Mouse (Mus musculus): ENCODE results near the gene Ttyh3.

The Ttyh3 gene

DNA sequence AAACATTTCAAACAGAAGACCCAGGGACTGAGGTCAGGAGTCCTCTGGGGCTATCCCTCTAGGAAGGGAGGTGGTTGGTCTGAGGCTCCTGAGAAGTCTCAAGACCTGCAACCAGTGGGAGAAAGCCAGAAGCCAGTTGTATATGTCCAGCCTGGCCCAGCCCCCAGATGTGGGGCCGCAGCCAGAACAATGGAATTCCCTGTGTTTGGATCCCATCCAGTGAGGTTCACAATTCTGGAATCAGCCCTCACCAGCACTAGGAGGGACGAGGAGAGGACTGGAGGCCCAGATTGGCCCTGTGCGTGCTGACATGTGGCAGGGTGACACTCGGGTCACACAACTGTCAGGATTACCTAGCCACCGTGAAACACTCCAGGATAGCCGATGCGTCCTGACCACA lies 3.8 kb upstream of the Ttyh3 start:
- no peak for DNase-seq (ENCODE audit: low spot score)

DNA sequence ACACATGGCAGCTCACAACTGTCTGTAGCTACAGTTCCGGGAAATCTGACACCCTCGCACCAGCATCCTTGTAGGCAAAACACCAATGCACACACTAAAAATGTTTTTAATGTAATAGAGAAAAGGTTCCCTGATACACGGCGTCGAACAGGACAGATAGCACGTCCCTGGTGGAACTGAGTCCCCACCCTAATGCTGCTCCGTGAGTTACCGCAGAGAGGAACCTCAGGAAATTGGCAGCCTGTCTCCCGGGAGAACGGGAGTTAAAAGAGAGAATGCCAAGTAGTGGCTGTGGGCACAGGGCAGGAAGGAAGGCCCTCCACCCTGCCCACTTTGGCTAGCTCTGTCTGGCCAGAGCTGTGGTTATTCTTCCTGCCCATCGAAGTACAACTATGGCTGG lies 2.4 kb upstream of the Ttyh3 start:
- DNase-seq (ENCODE audit: low spot score) = no peak

DNA sequence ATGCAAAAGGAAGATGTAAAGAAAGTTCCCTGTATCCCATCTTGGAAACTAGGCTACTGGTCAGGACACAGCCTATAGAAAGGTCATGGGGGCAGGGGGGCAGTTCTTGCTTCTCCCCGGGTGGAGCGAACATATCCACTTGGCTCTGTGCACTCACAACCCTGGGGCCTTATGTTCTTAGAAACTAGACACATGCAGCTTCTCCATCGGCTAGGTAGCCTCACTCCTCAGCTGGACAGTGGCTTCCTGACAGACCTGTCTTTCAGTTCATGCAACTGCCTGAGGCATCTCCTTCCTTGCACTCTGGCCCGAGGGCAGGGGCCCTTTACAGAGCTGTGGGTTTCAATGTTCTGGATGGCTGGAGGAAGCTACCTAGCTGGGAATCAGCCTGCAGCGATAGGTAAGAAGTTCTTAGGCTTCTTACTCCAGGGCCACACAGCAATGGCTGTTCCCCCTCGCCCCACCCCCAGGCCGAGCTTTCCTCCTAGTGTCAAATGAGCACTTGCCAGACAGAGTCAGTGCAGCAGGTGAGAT lies 1.1 kb upstream of the Ttyh3 start:
- DNase-seq (ENCODE audit: low spot score) = no peak

DNA sequence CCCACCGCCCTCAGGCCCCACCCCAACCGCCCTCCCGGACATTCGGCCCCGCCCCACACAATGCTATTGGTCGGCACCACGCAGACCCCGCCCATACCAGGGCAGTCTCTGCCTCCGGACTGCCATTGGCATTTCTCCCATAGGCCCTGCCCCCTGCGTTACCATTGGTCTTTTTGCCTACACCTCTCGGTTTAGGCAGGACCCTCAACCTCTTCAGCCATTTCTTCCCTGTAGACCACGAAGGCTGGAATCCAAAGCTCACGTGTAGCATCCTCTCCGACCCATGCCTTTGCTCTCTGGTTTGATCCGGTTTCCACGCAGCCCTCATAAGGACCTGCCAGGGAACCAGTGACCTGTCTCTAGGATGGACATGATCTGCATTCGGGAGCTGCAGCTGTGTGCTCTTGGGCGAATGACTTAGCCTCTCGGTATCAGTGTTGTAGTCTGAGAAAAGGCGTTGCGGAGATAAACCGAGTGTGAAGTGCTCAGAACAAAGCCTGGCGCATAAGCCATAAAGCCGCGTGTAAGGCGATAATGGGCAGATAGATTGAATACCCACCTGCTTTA lies 353 bp upstream of the Ttyh3 start:
- DNase-seq (ENCODE audit: low spot score) = peak; percentile 99

DNA sequence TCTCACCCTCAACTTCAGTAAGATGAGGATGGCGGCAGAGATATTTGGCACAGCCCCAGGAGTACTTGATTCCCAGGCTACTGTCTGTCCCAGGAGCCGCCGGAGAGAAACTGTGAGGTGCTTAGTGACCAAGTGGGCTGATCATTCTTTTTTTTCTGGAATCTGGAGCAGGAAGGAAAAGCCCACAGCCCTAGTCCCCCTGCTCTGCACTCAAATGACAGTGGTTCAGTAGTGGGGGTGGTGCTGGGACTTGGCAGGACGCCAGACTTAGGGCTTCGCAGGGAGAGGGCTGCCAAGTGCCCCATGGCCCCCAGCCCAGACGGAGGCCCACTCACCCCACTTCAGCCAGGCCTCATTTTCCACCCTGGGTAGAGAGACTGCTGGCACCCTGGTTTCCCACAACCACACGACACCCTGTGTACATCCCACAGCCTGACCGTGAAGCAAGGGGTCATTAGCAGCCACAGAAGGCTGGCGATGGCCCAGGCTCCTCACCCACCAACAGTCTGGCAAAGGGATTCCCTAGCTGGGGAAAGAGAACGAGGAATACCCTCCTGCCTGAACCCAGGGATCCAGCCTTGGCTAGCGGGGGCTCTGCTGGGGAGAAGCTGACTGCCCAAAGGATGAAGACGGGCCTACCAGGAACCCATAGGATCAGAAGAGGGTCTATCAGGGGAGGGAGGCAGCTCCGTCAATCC lies 861 bp downstream of the Ttyh3 start:
- peak; percentile 34 for DNase-seq (ENCODE audit: low spot score)

DNA sequence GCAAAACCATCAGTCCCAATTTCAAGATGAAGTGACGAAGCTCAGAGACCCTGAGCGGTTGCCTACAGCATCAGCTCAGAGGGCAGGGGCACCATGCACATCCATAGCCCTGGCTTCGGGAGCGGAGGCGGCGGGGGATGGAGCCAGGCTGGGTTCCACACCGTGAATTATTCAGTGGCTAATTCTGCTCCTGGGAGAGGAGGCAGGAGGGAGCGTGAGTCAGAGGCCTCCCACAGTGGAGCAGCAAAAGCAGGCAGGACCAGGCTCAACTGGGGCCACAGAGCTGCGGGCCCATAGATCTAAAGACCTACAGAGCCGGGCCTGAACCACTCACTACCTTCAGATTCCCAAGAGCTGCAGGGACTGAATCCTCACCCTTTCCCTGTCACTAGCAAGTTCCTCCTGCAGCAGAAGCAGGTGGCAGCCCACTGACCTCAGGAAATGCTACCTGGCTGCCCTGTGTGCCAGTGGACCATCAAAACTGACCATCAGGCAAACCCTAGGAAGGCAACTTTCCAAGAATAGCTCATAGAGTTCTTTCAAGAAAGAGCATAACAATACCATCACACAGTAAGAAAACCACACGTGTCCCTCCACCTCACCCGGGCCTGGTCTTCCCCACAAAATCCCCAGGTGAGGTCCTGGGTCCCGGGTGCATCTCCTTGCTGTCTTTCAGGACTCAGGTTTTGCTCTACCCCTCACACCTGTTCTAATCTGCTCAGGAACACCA lies 1.6 kb downstream of the Ttyh3 start:
- DNase-seq (ENCODE audit: low spot score) = no peak

DNA sequence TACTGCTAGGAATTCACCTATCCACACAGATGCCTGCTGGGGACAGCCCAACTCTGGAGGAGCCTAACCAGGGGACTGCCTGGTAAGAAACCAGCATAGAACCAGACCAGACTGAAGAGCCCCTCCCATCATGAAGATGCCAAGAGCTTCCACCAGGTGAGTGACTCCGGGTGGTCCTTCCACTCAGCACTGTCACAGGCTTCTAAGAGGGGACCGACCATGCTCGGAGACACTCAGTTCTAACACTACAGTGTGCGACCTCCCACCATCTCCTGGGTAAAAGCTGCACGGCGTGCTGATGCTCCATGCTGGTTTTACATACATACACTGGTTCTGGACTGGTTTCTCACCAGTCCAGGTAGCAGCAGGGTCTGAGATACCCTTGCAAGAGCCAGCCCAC lies 2.7 kb downstream of the Ttyh3 start:
- no peak for DNase-seq (ENCODE audit: low spot score)

DNA sequence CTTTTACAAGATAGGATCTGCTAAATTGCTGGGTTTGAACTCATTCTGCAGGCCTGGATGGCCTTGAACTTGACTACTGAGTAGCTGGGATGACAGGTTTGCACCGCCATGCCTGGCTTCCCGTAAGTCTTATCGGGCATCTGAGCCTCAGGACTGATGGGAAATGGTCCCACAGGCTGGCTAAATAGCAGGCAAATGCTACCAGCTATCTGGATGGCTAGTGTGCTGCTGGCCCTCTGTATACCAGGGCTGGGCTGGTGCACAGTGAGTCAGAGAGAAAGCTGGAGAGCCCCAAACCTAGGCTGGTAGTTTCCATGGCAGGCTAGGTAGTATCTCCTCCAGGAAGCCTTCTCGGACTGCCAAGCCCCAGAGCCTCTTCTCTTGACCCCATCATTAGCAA lies 3.4 kb downstream of the Ttyh3 start:
- no peak for DNase-seq (ENCODE audit: low spot score)

DNA sequence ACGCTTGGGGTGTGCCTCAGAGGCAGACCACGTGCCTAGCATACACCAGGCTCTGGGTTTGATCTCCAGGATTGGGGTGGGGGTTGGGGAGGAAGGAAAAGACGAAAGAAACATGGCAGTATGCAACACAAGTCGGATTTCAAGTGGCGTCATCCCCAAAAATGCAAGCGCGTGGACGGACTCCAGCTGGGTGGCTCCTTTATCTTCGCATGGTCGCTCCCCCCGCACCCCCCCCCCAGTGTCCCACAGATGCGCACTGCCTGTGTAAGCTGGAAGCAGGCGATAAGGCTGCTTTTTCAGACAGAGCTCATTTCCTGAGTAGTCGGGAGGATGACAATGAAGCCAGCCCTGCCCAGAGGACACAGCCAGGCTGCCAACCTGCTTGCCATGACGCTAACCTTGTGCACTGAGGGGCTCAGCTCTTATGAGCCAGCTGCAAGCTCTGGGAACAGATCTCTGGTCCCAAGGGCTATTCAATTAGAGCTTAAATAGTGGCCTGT lies 4.1 kb downstream of the Ttyh3 start:
- DNase-seq (ENCODE audit: low spot score) = no peak

DNA sequence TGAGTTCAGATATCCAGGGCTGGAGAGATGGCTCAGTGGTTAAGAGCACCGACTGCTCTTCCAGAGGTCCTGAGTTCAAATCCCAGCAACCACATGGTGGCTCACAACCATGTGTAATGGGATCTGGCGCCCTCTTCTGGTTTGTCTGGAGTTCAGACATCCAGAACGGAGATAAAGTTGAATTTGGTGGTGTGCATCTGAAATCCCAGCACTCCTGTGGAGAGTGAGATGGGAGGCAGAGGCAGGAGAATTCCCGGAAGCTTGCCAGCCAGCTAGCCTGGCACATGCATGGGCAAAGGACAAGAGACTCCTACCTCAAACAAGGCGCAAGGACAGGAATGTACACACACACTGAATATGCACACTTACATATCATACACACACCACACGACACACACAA lies 4.6 kb downstream of the Ttyh3 start:
- DNase-seq (ENCODE audit: low spot score) = no peak

DNA sequence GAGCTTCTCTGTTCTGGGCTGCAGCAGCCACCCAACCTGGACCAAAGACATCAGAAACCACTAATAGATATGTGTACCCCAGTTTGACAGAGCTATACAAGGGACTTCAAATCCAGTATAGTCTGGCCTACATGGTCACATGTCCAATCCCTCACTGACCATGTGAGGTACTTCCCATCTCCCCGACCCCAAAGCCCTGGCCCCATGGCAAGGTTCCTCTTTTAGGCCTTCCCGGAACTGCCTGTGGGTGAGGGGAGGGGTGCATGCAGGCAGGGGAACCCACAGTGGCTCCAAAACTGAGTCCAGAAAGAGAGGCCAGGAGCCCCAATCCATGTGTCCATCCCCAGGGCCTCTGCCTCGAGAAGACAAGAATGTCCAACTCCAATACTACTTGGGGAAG lies 6.8 kb downstream of the Ttyh3 start:
- DNase-seq (ENCODE audit: low spot score) = no peak

DNA sequence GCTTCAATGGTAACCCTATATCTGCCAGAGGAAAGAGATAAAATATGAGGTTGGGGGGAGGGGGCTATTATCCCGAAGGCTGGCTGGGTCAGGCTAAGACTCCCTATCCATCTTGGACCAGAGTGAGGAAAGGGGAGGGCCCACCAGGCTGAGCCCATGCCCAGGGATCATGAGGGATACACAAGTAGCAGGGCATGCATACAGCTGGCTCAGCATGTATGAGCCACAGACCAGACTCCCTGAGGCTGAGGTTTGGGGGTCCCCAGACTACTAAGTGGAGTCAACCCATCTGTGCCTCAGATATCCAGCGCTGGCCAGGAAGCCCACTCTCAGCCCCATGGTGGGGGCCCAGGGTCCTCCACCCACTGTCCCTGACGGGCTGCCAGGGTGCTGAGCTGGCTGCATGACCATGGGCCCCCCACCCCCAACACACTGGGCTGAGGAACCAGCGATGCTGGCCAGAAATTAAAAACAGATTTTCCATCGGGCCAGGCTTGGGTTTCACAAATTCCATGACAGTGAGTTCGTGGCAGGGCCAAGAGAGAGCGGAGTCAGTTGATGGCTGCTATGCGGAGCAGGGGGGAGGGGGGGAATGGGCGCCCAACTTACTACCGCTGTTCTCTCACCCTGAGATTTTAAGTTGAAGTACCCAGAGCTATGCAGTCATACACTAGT lies 7.4 kb downstream of the Ttyh3 start:
- peak; percentile 38 for DNase-seq (ENCODE audit: low spot score)

DNA sequence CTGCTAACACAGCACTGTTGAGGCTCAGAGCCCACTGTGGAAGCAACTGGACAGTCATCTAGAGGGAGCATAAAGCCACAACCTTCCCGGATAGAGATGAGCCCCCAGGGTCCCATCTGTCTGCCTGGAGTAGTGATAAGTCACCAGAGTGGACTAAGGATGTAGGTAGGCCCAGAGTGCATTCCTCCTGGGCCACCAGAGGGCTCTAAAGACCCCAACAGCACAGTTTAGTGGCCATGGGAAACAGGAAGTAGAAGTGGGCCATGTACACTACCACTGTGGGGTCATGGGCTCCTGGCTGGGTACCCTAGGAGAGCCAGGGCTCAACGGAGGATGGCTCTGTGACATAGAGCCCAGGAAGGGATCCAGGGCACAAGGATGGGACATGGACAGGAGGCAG lies 8.0 kb downstream of the Ttyh3 start:
- no peak for DNase-seq (ENCODE audit: low spot score)

DNA sequence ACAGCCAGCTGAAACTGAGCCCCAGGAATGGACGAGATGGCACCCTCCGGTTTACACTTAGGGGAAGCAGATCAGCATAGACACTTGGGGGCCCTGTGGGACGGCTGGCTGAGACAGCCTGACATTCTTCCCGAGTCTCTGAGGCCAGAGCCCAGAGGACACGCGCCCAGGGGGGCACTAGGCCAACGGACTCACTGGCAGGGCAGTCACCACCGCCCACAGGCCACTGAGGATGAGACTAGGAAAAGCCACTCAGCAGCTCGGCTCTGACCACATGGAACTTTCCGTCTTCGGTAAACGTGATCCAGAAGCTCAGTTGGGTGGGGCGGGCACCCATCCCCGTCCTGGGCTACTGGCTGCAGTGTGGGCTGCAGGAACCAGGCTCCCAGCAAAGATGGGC lies 9.0 kb downstream of the Ttyh3 start:
- no peak for DNase-seq (ENCODE audit: low spot score)

DNA sequence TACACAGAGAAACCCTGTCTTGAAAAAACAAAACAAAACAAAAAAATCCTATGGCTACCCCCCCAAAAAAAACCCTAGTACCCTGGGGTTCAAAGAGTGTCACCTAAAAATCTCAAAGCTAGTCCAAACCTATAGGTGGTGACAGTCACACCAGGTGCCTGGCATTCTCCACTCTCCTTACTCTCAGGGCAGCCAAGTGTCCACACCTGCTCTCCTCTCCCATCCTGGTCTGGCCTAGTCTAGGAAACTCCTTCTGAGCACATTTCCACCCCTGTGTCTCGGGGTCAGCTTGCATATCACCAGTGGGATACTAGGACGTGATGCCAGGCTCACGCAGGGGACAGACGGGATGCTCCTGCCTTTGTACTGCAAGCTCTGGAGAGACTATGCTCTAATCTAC lies 9.5 kb downstream of the Ttyh3 start:
- DNase-seq (ENCODE audit: low spot score) = no peak

DNA sequence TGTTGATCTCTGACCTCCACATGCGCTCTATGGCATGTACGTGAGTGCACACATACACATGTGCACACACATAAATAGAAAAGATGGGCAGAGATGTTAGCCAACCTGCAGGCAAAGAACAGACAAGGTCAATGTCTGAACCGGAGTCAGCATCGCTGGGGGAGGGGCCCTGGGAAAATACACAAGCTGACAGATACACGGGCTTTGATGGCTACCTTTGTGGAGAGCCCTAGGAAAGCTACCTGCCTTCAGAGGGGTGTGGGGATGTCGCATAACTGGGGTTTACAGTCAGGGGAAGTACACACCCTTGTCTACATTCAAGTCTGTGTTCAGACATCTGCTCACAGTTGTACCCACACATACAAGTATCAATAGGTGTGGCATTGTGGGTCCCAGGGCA lies 10.3 kb downstream of the Ttyh3 start:
- no peak for DNase-seq (ENCODE audit: low spot score)

DNA sequence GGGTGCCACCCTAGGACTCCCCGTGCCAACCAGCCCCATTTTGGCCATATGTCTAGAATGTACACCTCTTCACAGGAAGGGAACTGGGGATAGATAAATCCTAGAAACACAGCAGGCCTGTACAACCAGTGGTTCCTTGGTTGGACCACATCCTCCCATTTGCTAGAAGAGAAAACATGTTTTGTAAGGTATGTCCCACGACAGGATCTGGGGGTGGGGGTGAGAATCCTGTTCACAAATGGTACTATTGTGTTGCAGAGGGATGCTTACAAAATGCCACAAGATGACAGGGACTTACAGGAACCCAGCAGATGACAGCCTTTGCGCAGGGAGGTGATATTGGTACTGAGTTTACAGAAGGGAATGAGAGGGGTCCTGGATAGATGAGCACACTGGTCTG lies 10.8 kb downstream of the Ttyh3 start:
- DNase-seq (ENCODE audit: low spot score) = no peak

DNA sequence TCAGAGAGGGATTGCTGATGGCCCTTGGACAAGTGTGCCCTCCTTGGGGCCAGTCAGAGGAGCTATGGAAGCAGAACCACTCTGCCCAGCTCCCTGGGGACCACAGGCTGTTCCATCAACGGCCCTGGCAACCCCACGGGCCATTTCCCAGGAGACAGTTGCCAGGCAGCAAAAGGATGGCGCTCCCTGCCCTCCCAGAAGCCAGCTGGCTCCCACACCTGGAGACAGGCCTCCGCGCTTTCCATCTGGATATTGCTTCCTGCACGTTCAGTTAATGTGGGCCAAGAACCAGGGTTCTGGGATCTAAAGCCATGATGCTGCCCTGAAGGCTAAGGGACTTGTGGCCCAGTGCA lies 11.8 kb downstream of the Ttyh3 start:
- DNase-seq (ENCODE audit: low spot score) = no peak

DNA sequence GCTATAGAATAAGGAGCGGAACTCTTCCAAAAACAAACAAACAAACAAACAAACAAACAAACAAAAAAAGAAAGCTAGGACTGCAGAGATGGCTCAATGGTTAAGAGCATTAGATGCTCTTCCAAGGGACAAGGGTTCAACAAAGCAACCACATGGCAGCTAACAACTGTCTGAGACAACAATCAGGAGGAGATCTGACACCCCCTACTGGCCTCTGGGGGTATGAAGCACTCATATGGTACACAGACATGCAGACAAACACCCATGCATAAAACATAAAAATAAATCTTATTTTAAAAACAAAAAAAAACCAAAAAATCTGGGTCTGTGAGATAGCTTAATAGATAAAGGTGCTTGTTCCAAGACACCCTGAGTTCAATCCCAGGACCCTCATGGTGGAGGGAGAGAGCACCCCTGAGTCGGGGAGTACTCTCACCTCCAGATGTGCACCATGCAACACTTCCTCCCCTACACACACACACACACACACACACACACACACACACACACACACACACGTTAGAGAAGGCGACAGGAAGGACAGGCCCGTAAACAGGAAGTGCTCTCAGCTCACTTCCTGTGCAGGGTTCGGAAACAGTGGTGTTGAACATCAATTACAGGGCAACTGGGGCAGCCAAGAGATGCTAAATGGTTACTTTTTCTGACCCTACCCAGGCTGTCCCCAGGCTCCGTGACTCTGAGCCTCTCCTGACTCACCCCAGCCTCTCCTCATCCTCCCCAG lies 12.3 kb downstream of the Ttyh3 start:
- DNase-seq (ENCODE audit: low spot score) = no peak

DNA sequence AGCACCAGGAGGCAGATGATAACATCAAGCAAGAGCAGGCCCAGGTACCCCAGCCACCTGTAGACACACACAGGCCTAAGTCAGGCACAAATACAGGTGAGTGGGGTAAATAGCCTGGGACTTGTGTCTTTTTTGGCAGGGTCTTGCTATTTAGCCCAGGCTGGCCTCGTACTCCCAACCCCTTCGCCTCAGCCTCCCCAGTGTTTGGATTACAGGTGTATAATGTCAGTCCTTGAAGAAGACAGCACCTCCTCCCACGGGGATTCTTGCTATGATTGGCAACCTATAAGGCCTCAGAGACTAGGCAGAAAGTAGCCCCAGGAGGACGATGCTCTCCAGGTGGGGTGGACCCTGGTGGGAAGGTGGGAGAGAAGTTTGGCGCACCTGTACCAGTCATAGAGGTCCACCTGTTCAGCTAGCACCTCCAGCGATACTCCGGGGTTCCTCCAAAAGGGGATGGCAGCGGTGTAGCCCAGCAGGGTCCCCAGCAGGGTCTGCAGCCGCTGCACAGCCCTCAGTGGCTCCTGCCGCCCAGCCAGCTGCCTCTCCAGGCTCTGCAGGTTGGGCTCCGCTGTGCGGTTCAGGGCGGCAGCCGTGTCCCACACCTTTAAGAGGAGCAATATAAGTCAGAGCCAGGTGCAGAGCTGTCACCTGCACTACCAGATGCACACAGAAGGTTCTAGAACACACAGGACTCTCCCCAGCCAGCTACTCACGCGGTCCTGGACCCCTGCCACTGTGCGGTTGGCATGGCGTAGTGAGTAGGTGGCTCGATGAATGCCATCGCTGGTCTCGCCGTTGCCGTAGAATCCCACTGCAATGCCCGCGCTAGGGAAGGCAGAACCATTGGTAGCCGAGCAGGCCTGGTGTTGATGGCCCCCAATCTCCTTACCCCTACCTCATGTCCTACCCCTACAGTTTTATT lies 13.8 kb downstream of the Ttyh3 start:
- no peak for DNase-seq (ENCODE audit: low spot score)

DNA sequence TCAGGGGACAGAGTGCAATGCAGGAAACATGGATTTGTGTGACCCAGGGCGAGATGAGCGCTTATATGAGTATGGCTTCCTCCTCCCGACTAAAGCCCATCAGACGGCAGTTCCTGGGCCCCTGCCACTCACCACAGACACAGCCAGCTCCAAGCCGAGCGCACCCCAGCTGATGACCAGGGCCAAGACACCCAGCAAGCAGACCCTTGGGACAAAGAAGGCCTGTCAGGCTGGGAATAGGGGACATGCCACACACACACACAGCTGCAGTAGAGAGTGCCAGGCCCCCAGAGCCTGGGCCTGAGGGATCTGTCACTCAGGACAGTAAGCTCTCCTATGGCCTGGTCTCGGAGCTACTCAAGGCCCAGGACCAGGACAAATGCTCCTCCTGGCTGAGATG lies 15.4 kb downstream of the Ttyh3 start:
- no peak for DNase-seq (ENCODE audit: low spot score)
